Mouse (Mus musculus): ENCODE results near the gene Ptar1. TPM values are rescaled to one million over a fixed set of nuclear protein-coding genes. Genes with fewer than 3 reads are reported as not detected.

The Ptar1 gene
- polyA plus RNA-seq (2014; fragmentation: Illumina TruSeq; extraction: RNeasy Lipid Tissue Mini Kit (QIAGEN cat#74804); ENCODE audit: low read depth, low replicate concordance), result 6.9 TPM

DNA sequence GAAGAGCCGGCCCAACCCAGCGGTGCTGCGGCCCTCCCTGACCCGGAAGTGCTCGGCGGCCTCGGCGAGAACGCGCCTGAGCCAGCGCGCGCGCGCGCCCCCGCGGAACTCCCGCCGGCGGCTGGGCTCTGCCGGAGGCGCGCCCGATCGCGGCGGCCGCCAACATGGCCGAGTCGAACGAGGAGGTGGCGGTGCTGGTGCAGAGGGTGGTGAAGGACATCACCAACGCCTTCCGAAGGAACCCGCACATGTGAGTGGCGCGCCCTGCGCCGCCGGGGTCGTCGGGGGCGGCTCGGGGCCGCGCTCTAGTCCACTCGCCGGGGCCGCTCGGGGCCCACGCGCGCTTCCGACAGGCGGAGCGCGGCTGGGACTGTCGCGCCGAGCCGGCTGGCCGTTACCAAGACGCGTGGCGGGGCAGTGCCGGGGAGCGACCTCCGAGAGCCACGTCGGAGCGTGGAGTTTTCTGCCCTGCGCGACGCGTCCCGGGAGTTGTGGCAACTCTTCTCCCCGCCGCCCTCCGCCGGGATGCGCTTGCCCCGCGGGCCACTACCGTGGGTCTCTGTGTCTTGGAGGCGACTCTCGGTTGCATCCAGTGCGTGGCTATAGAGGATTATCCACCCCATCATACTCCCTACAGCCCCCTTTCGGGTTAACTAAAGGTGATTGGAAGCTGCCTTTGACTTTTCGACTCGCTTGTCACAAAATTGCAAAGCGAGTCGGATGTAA lies at the start of gene Ptar1:
Gene Ptar1, plus strand, starts transcription at position 134 of the 726 bp plus-strand sequence.

DNA sequence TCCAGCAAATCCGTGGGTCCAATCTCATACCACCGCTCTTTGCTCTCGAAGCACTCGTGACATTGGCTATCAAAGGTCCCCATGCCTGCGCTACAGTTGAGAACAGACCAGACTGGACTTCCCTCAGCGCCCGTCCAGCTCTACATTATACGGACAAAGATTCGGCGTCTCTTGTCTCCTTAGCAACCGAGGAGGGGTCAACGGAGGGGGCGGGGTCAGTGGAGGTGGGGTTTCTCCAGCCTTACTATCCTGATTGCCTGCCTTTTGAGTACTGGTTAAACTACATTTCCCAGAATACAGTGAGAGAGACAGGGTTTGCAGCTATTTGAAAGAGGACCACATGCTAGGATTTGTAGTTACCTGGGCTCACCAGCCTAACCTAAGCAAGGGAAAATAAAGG lies 34.6 kb upstream of the Ptar1 start, which contains the start of gene 1700028P14Rik:
Gene 1700028P14Rik, minus strand, starts transcription at position 169 of the 400 bp plus-strand sequence.

GRCm38 (mm10) chr19:23758554-23759321 lies 71.5 kb downstream of the Ptar1 start, which contains the start of gene Apba1:
Gene Apba1, plus strand, starts transcription at chr19:23758887.

Other genes with a start within 250 kb of the Ptar1 start
- gene Mamdc2, start 239.0 kb upstream of the Ptar1 start, polyA plus RNA-seq (2014; fragmentation: Illumina TruSeq; extraction: RNeasy Lipid Tissue Mini Kit (QIAGEN cat#74804); ENCODE audit: low read depth, low replicate concordance), result 2.4 TPM
- not detected for gene 1700028P14Rik, start 34.6 kb upstream of the Ptar1 start, polyA plus RNA-seq (2014; fragmentation: Illumina TruSeq; extraction: RNeasy Lipid Tissue Mini Kit (QIAGEN cat#74804); ENCODE audit: low read depth, low replicate concordance)
- 0.05 TPM for gene Apba1, start 71.5 kb downstream of the Ptar1 start, polyA plus RNA-seq (2014; fragmentation: Illumina TruSeq; extraction: RNeasy Lipid Tissue Mini Kit (QIAGEN cat#74804); ENCODE audit: low read depth, low replicate concordance)